Mouse (Mus musculus): ENCODE data around the gene Arhgef7.

GRCm38 (mm10) chr8:11696176-11696575 is 31.3 kb upstream of the Arhgef7 start:
- no peak for TF ChIP-seq CTCF (IDR thresholded peaks at IDR 0.05; ENCODE audit: low read depth, low read length)
- TF ChIP-seq EP300 (IDR thresholded peaks at IDR 0.05; ENCODE audit: insufficient read depth, low read depth, low read length) = no peak
- TF ChIP-seq POLR2A (IDR thresholded peaks at IDR 0.05; ENCODE audit: insufficient read depth, low read length) = no peak
